Mouse (Mus musculus) CH12.LX (cell line): Measurements from ENCODE around the gene Insig2. TPM values are rescaled to one million over a fixed set of nuclear protein-coding genes. Genes with fewer than 3 reads are reported as not detected.

Source experiments
- DNase-seq: peaks from one replicate; pipeline ENCODE4 v3.0.0-alpha.2; 2013; ENCODE audit errors: extremely low read depth
- H3K27ac ChIP-seq: 2 replicates; pipeline ENCODE4 v1.5.1; 2012; ENCODE audit warnings: low read depth, mild to moderate bottlenecking, control low read depth, moderate library complexity; ENCODE audit not compliant: insufficient read depth
- H3K27me3 ChIP-seq: replicated peaks from 2 replicates; pipeline ENCODE3; 2012; ENCODE audit warnings: inconsistent platforms
- H3K36me3 ChIP-seq, 2 experiments: replicated peaks in 1 of 2; 2 replicates each; pipeline versions ENCODE3 to v1.6.1; 2012; ENCODE audit warnings: inconsistent platforms in 1 of 2, low read length in 1 of 2, mild to moderate bottlenecking in 1 of 2, mixed read lengths in 1 of 2, moderate library complexity in 1 of 2; ENCODE audit not compliant: control insufficient read depth in 1 of 2, insufficient read depth in 1 of 2
- H3K4me1 ChIP-seq, 2 experiments: 2 replicates each; pipeline ENCODE4 v1.6.1; 2012; ENCODE audit warnings: inconsistent platforms in 1 of 2, moderate library complexity in 1 of 2; ENCODE audit not compliant: insufficient read depth in 2 of 2, control insufficient read depth in 1 of 2
- H3K4me2 ChIP-seq: 2 replicates; pipeline ENCODE4 v1.6.1; 2012; ENCODE audit warnings: low read depth, mild to moderate bottlenecking, control low read depth; ENCODE audit not compliant: poor library complexity, insufficient read depth, severe bottlenecking
- H3K4me3 ChIP-seq, 3 experiments: fragments of 150-350 bp in 1 of 3; sonication (generic) in 1 of 3; replicated peaks in 1 of 3; 2 replicates each; pipeline versions ENCODE3 to v1.5.1; 2011 to 2012; ENCODE audit warnings: low read depth in 2 of 3, low read length in 2 of 3, mild to moderate bottlenecking in 2 of 3, moderate library complexity in 2 of 3, control low read depth in 1 of 3, improper control_type of control experiment in 1 of 3, inconsistent platforms in 1 of 3, mixed read lengths in 1 of 3; ENCODE audit not compliant: poor library complexity in 1 of 3
- H3K79me2 ChIP-seq: replicated peaks from 2 replicates; pipeline ENCODE4 v1.6.1; 2012; ENCODE audit warnings: mild to moderate bottlenecking, moderate library complexity; ENCODE audit not compliant: control insufficient read depth, poor library complexity, insufficient read depth, severe bottlenecking; ENCODE audit errors: extremely low read depth
- H3K9ac ChIP-seq: 2 replicates; pipeline ENCODE4 v1.6.1; 2012; ENCODE audit warnings: low read depth, mild to moderate bottlenecking, control low read depth, moderate library complexity; ENCODE audit not compliant: insufficient read depth
- H3K9me3 ChIP-seq: replicated peaks from 2 replicates; pipeline ENCODE3; 2012; ENCODE audit warnings: low read length, inconsistent platforms, mixed read lengths
- BHLHE40 ChIP-seq: IDR thresholded peaks from 2 replicates; pipeline ENCODE4 v1.6.1; 2011; ENCODE audit warnings: mild to moderate bottlenecking, low read depth, low read length, improper control_type of control experiment
- CHD1 ChIP-seq: IDR thresholded peaks from 2 replicates; pipeline ENCODE4 v1.6.1; 2012; ENCODE audit warnings: low read depth, low read length, improper control_type of control experiment, inconsistent platforms
- CHD2 ChIP-seq: IDR thresholded peaks from 2 replicates; pipeline ENCODE4 v1.6.1; 2011; ENCODE audit warnings: low read length, improper control_type of control experiment
- E2F4 ChIP-seq: IDR thresholded peaks from 2 replicates; pipeline ENCODE4 v1.6.1; 2011; ENCODE audit warnings: low read depth, low read length, improper control_type of control experiment; ENCODE audit not compliant: insufficient replicate concordance
- ELF1 ChIP-seq: IDR thresholded peaks from 2 replicates; pipeline ENCODE4 v1.6.1; 2014; ENCODE audit warnings: low read depth, mild to moderate bottlenecking, inconsistent platforms, low read length, improper control_type of control experiment
- EP300 ChIP-seq: IDR thresholded peaks from 2 replicates; pipeline ENCODE4 v1.6.1; 2011; ENCODE audit warnings: low read length, improper control_type of control experiment
- ETS1 ChIP-seq: conservative IDR thresholded peaks from 2 replicates; pipeline ENCODE4 v1.6.1; 2012; ENCODE audit warnings: low read depth, mild to moderate bottlenecking, inconsistent platforms, low read length, improper control_type of control experiment, moderate library complexity
- GABPA ChIP-seq: IDR thresholded peaks from 2 replicates; pipeline ENCODE4 v1.6.1; 2012; ENCODE audit warnings: low read depth, low read length, improper control_type of control experiment, inconsistent platforms; ENCODE audit not compliant: insufficient replicate concordance
- HCFC1 ChIP-seq: IDR thresholded peaks from 2 replicates; pipeline ENCODE4 v1.6.1; 2012; ENCODE audit warnings: low read depth, mild to moderate bottlenecking, inconsistent platforms, low read length, improper control_type of control experiment
- IRF4 ChIP-seq: IDR thresholded peaks from 2 replicates; pipeline ENCODE4 v1.6.1; 2014; ENCODE audit warnings: low read depth, mild to moderate bottlenecking, inconsistent platforms, low read length, improper control_type of control experiment
- KAT2A ChIP-seq: IDR thresholded peaks from 2 replicates; pipeline ENCODE4 v1.6.1; 2012; ENCODE audit warnings: low read length, improper control_type of control experiment, inconsistent platforms; ENCODE audit not compliant: insufficient replicate concordance
- MAX ChIP-seq: IDR thresholded peaks from 2 replicates; pipeline ENCODE4 v1.6.1; 2011; ENCODE audit warnings: low read length, improper control_type of control experiment
- MAZ ChIP-seq: IDR thresholded peaks from 2 replicates; pipeline ENCODE4 v1.6.1; 2012; ENCODE audit warnings: low read depth, mild to moderate bottlenecking, inconsistent platforms, low read length, improper control_type of control experiment, moderate library complexity
- MEF2A ChIP-seq: IDR thresholded peaks from 2 replicates; pipeline ENCODE4 v1.6.1; 2014; ENCODE audit warnings: low read depth, mild to moderate bottlenecking, inconsistent platforms, low read length, improper control_type of control experiment, borderline replicate concordance
- MXI1 ChIP-seq: IDR thresholded peaks from 2 replicates; pipeline ENCODE4 v1.6.1; 2011; ENCODE audit warnings: mild to moderate bottlenecking, low read depth, low read length, improper control_type of control experiment
- NELFE ChIP-seq: IDR thresholded peaks from 2 replicates; pipeline ENCODE4 v1.6.1; 2011; ENCODE audit warnings: low read depth, low read length, improper control_type of control experiment
- PAX5 ChIP-seq: IDR thresholded peaks from 2 replicates; pipeline ENCODE4 v1.6.1; 2012; ENCODE audit warnings: low read length, inconsistent platforms, mixed read lengths
- POLR2A ChIP-seq: IDR thresholded peaks from 2 replicates; pipeline ENCODE4 v1.6.1; 2011; ENCODE audit warnings: low read depth, mild to moderate bottlenecking, improper control_type of control experiment, low read length
- POLR2AphosphoS2 ChIP-seq: IDR thresholded peaks from 2 replicates; pipeline ENCODE4 v1.6.1; 2011; ENCODE audit warnings: low read depth, low read length, improper control_type of control experiment
- RAD21 ChIP-seq: IDR thresholded peaks from 2 replicates; pipeline ENCODE4 v1.6.1; 2011; ENCODE audit warnings: low read depth, mild to moderate bottlenecking, low read length, improper control_type of control experiment, moderate library complexity
- RCOR1 ChIP-seq: conservative IDR thresholded peaks from 2 replicates; pipeline ENCODE4 v1.6.1; 2012; ENCODE audit warnings: low read depth, mild to moderate bottlenecking, inconsistent platforms, low read length, improper control_type of control experiment
- SMC3 ChIP-seq: IDR thresholded peaks from 2 replicates; pipeline ENCODE4 v1.6.1; 2011; ENCODE audit warnings: low read depth, low read length, improper control_type of control experiment
- TCF12 ChIP-seq: IDR thresholded peaks from 2 replicates; pipeline ENCODE4 v1.6.1; 2014; ENCODE audit warnings: low read depth, mild to moderate bottlenecking, inconsistent platforms, low read length, improper control_type of control experiment
- UBTF ChIP-seq: IDR thresholded peaks from 2 replicates; pipeline ENCODE4 v1.6.1; 2012; ENCODE audit warnings: low read depth, mild to moderate bottlenecking, inconsistent platforms, low read length, improper control_type of control experiment, moderate library complexity
- USF1 ChIP-seq: IDR thresholded peaks from 2 replicates; pipeline ENCODE4 v1.6.1; 2014; ENCODE audit warnings: low read depth, mild to moderate bottlenecking, inconsistent platforms, low read length, improper control_type of control experiment
- USF2 ChIP-seq: conservative IDR thresholded peaks from 2 replicates; pipeline ENCODE4 v1.6.1; 2011; ENCODE audit warnings: low read depth, low read length, improper control_type of control experiment
- ZKSCAN1 ChIP-seq: IDR thresholded peaks from 2 replicates; pipeline ENCODE4 v1.6.1; 2012; ENCODE audit warnings: low read depth, inconsistent platforms, low read length, improper control_type of control experiment, borderline replicate concordance
- ZMIZ1 ChIP-seq: IDR thresholded peaks from 2 replicates; pipeline ENCODE4 v1.6.1; 2012; ENCODE audit warnings: low read depth, mild to moderate bottlenecking, inconsistent platforms, low read length, improper control_type of control experiment
- ZNF384 ChIP-seq: IDR thresholded peaks from 2 replicates; pipeline ENCODE4 v1.6.1; 2012; ENCODE audit warnings: low read depth, low read length, improper control_type of control experiment, inconsistent platforms
- dilution Hi-C: fragments of 300-500 bp; cut with MboI; formaldehyde crosslinking; loops from 2 replicates; pipeline ENCODE4 v1.14.3; 2020; ENCODE audit warnings: low sequenced_read_pairs; ENCODE audit not compliant: extremely low pct_unique_long_range_greater_than_20kb, extremely low pct_ligation_motif_present
- in situ Hi-C: fragments of 300-500 bp; cut with MboI; formaldehyde crosslinking; loops from 3 replicates; pipeline ENCODE4 v1.14.3; 2019; ENCODE audit warnings: low sequenced_read_pairs, low pct_ligation_motif_present, low pct_unique_long_range_greater_than_20kb, mixed read lengths
- polyA plus RNA-seq: library from polyadenylated mRNA; unstranded; fragments of >175 nt; gene quantifications from 2 replicates; pipeline ENCODE4 v1.2.1, GENCODE M21; 2012; ENCODE audit warnings: low read depth; ENCODE audit not compliant: insufficient read length
- total RNA-seq, 2 experiments: library from RNA; depleted of rRNA; stranded (reverse); fragments of 300-350 nt in 1 of 2; fragments of >200 nt in 1 of 2; gene quantifications; 2 replicates each; pipeline ENCODE4 v1.2.3; 2012 to 2014

The Insig2 gene
- total and polyA plus RNA-seq, 3 experiments = 20.1 to 37.7 (median 21.2) TPM

DNA sequence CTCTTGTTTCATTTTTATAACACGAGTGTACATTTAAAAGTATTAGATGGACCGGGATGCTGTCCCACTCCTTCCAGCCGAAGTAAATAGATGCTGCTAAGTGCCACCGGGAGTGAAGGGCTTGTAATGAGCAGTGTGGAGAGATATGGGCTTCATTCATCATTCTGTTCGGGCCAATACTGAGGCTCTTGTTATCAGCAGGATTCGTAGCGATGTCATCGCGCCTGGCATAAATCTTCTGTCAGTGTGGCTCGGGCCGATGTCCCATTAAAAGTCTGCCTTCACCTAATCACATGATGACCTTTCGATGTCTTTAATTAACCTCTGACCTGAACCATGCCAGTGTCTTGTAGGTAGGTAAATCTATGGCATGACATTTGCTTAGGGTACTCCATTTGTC is 39.1 kb upstream of the Insig2 start:
- dilution Hi-C loops (no loop called here), in situ Hi-C loops (no loop called here)
- TF ChIP-seq USF1 = no peak
- no peak for TF ChIP-seq EP300
- no peak for TF ChIP-seq BHLHE40
- no peak for TF ChIP-seq HCFC1
- TF ChIP-seq POLR2A = no peak
- TF ChIP-seq ZNF384 = no peak
- no peak for TF ChIP-seq MAZ
- TF ChIP-seq KAT2A = no peak
- TF ChIP-seq MXI1 = no peak
- no peak for TF ChIP-seq MEF2A
- no peak for TF ChIP-seq IRF4
- TF ChIP-seq ETS1 = no peak
- TF ChIP-seq NELFE = no peak
- no peak for TF ChIP-seq MAX
- no peak for TF ChIP-seq CHD1
- TF ChIP-seq USF2 = no peak
- no peak for TF ChIP-seq CHD2
- TF ChIP-seq E2F4 = no peak
- no peak for TF ChIP-seq RCOR1

DNA sequence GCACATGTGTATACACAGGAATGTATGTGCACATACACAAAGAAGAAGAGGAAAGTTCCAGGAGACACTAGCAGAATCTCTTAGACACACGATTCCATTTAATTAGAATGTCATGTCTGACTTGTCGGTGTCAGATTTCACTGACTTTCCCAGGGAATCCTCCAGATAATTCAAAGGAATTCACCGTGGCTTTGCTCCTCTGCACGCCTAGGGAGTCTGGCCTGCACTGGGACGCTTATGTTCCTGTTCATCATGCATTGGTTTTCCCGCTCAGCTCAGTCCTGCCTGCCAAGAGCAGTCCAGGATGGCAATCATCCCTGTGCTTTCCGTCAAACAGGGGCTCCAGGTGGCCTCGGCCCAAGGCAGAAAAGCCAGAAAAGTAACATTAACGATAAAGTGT is 34.9 kb upstream of the Insig2 start:
- dilution Hi-C loops (no loop called here), in situ Hi-C loops (no loop called here)
- no peak for TF ChIP-seq ZMIZ1
- no peak for TF ChIP-seq PAX5
- no peak for TF ChIP-seq POLR2AphosphoS2
- TF ChIP-seq CHD1 = no peak
- TF ChIP-seq UBTF = no peak
- TF ChIP-seq GABPA = no peak
- TF ChIP-seq EP300 = no peak
- no peak for TF ChIP-seq TCF12
- TF ChIP-seq ELF1 = no peak
- no peak for TF ChIP-seq CHD2
- TF ChIP-seq USF2 = no peak
- no peak for TF ChIP-seq USF1
- no peak for TF ChIP-seq HCFC1
- TF ChIP-seq E2F4 = no peak
- no peak for TF ChIP-seq RAD21
- no peak for TF ChIP-seq SMC3
- no peak for TF ChIP-seq ZKSCAN1
- no peak overlapping the region for H3K27ac ChIP-seq
- no peaks in the 10 kb centered on the region for H3K27me3 ChIP-seq
- H3K9me3 ChIP-seq = no peaks in the 10 kb centered on the region
- no peaks in the 10 kb centered on the region for H3K36me3 ChIP-seq
- no peak overlapping the region for H3K9ac ChIP-seq
- H3K4me3 ChIP-seq = no peak overlapping the region
- no peaks in the 10 kb centered on the region for H3K79me2 ChIP-seq
- no peak for DNase-seq
- H3K4me1 ChIP-seq = no peaks in the 10 kb centered on the region
- H3K4me2 ChIP-seq = no peak overlapping the region

More for the DNA sequence above, 39.1 kb upstream of the Insig2 start:
- H3K4me3 ChIP-seq = no peak overlapping the region
- no peak overlapping the region for H3K4me2 ChIP-seq
- H3K36me3 ChIP-seq = no peaks in the 10 kb centered on the region
- H3K27me3 ChIP-seq = no peaks in the 10 kb centered on the region
- no peak for DNase-seq
- no peak overlapping the region for H3K27ac ChIP-seq
- no peaks in the 10 kb centered on the region for H3K4me1 ChIP-seq
- no peaks in the 10 kb centered on the region for H3K9me3 ChIP-seq
- H3K79me2 ChIP-seq = no peaks in the 10 kb centered on the region
- H3K9ac ChIP-seq = no peak overlapping the region
